Mouse (Mus musculus): ENCODE data around the gene Zbtb32. TPM values are rescaled to one million over a fixed set of nuclear protein-coding genes. Genes with fewer than 3 reads are reported as not detected.

Gene Zbtb32
- polyA plus RNA-seq, 1 experiment from 2014 or later: 0.44 TPM

GRCm38 (mm10) chr7:30563117-30563905 lies 35.4 kb downstream of the Zbtb32 start, which contains the start of the genes U2af1l4, Gm49396 and Psenen:
U2af1l4 (plus strand) TSS chr7:30563301.
Gm49396 (plus strand) TSS chr7:30563344.
Psenen (minus strand) TSS chr7:30563627.
- Histone ChIP-seq H3K27ac (replicated peaks) (peak within 1 kb of the TSS; percentile 93), H3K27me3 (replicated peaks) (no peaks in the 10 kb centered on the region), H3K4me1 (peaks cover 36% of the 10 kb centered on the region), H3K4me2 (peak within 1 kb of the TSS; percentile 79), H3K9ac (replicated peaks) (peak within 1 kb of the TSS; percentile 80), H3K4me3 (replicated peaks) (peak within 1 kb of the TSS; percentile 71), H3K9me3 (replicated peaks) (no peaks in the 10 kb centered on the region), H3K36me3 (peaks cover 27% of the 10 kb centered on the region)
- under 1% methylated on average over 45 of the region's 45 CpGs for WGBS
- peak; percentile 88 for ATAC-seq (ENCODE audit: low FRiP score)

GRCm38 (mm10) chr7:30562526-30563116 lies 36.1 kb downstream of the Zbtb32 start:
- H3K27me3 ChIP-seq (replicated peaks): no peaks in the 10 kb centered on the region
- H3K36me3 ChIP-seq: peaks cover 22% of the 10 kb centered on the region
- 3% methylated on average over 27 of the region's 27 CpGs for WGBS
- H3K9ac ChIP-seq (replicated peaks): peak overlapping the region; percentile 59
- peaks cover 41% of the 10 kb centered on the region for H3K4me1 ChIP-seq
- H3K27ac ChIP-seq (replicated peaks): peak overlapping the region; percentile 81
- peak overlapping the region; percentile 79 for H3K4me2 ChIP-seq
- ATAC-seq (ENCODE audit: low FRiP score): peak; percentile 22; the same call in 1 of the 2 replicates
- H3K9me3 ChIP-seq (replicated peaks): no peaks in the 10 kb centered on the region
- H3K4me3 ChIP-seq (replicated peaks): peak overlapping the region; percentile 71

DNA sequence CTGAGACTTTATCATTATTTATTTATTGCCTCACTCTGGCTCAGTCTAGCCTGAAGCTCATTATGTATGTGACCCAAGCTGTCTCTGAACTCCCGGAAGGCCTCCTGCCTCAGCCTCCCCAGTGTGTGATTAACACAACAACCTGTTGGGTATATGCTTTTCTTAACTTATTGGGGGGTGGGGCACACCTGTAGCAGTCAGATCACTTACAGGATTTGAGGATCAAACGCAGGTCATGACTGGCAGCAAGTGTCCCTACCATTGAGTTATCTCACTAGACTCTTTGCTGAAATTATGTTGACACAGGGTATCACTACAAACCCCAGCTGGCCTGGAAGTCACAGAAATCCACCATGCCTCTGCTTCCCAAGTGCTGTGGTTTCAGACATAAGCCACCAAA lies 38.4 kb downstream of the Zbtb32 start:
- Histone ChIP-seq H3K36me3 (peaks cover 25% of the 10 kb centered on the region), H3K9ac (replicated peaks) (no peak overlapping the region), H3K27me3 (replicated peaks) (no peaks in the 10 kb centered on the region), H3K4me1 (peaks cover 41% of the 10 kb centered on the region), H3K9me3 (replicated peaks) (no peaks in the 10 kb centered on the region), H3K4me3 (replicated peaks) (no peak overlapping the region), H3K4me2 (peak overlapping the region; percentile 98; the same call in 1 of the 2 replicates), H3K27ac (replicated peaks) (0 out of 2 replicates have a peak overlapping the region, but pooled peaks have one; percentile 63)
- no peak for ATAC-seq (ENCODE audit: low FRiP score)
- WGBS: 75% methylated on average over 2 of the region's 2 CpGs

- Histone ChIP-seq H3K36me3 (peaks cover 30% of the 10 kb centered on the region), H3K27ac (replicated peaks) (peak within 1 kb of the TSS; percentile 72), H3K9me3 (replicated peaks) (no peaks in the 10 kb centered on the region), H3K27me3 (replicated peaks) (0 out of 2 replicates have a peak, but pooled peaks cover under 1% of the 10 kb centered on the region), H3K9ac (replicated peaks) (peak within 1 kb of the TSS; percentile 81), H3K4me3 (replicated peaks) (peak within 1 kb of the TSS; percentile 71), H3K4me2 (peak within 1 kb of the TSS; percentile 98), H3K4me1 (peaks cover 38% of the 10 kb centered on the region)
- 0% methylated on average over 20 of the region's 20 CpGs for WGBS
- ATAC-seq (ENCODE audit: low FRiP score): peak; percentile 83
Measured at GRCm38 (mm10) chr7:30559443-30559954, 39.2 kb downstream of the Zbtb32 start, which contains the start of gene Lin37. Lin37 (minus strand) TSS chr7:30559838.

DNA sequence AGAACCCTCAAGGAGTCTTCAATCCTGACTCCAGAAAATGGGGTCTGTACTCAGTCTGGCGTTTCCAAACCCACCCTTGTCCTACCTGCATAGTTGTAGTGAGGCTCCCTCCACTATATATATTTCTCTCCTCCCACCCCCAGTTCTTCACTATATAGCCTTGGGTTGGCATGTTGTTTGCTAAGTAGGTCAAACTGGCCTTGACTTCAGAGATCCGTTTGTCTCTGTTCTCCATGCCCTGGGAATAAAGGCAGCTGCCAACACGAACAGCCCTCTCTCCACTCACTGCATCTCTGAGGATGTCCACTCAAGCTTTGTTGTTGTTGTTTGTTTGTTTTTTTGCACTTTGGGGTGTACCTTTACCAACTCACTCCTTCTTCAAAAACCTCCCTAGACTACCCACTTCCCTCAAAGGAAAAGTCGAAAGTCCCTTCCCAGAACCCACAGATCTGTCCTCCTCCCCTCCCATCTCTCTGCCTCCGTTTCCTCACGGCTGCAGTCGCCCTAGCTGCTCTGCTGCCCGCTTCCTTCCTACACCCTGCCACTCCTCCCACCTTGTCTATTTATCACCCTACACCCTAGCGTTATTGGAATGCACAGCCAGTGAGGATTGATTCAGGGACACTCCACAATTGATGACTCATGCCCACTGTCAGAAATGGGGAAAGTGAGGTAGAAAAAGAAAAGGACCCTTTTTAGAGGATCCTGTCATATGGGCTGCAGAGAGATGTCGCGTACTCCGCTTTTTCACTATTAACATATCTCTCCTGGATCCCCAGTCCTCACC lies 39.9 kb downstream of the Zbtb32 start:
- ATAC-seq (ENCODE audit: low FRiP score): no peak

DNA sequence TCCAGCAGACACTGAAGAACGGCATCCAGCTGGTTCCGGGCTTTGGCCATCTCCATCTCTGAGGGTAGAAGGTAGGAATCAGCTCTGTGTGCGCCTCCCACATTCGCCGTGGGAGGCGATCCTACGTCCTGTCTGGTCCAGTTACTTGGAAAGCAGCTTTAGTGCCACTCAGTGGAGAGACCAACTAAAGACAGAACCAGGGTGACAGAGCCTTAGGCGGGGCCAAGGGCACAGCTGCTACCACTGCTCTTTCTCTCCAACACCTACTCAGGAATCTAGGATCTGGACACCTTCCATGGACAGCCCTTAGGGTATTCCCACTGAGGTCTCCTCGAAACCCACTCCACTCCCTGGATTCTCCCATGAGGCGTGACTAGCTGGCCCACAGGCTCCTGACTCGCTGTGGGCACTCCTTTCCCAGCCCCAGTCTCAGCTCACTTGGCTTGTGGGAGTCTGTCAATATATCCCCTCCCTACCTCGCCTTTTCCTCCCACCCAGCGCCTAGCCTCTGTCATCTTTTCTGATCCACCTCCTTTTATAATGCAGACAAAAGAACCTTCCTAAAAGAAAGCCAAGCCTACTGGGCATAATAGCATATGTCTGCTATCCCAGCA lies 40.7 kb downstream of the Zbtb32 start:
- H3K9me3 ChIP-seq (replicated peaks): no peaks in the 10 kb centered on the region
- no peak overlapping the region for H3K27ac ChIP-seq (replicated peaks)
- WGBS: 91% methylated on average over 13 of the region's 13 CpGs
- ATAC-seq (ENCODE audit: low FRiP score): no peak
- peak overlapping the region; percentile 98 for H3K4me2 ChIP-seq
- H3K36me3 ChIP-seq: peaks cover 35% of the 10 kb centered on the region
- H3K27me3 ChIP-seq (replicated peaks): peaks cover 5% of the 10 kb centered on the region; the same call in 1 of the 2 replicates
- H3K4me1 ChIP-seq: peaks cover 38% of the 10 kb centered on the region
- peak overlapping the region; percentile 71 for H3K4me3 ChIP-seq (replicated peaks)
- H3K9ac ChIP-seq (replicated peaks): 0 out of 2 replicates have a peak overlapping the region, but pooled peaks have one; percentile 81

More for the DNA sequence above, 39.9 kb downstream of the Zbtb32 start:
- Histone ChIP-seq H3K27ac (replicated peaks) (peak overlapping the region; percentile 72), H3K36me3 (peaks cover 35% of the 10 kb centered on the region), H3K27me3 (replicated peaks) (peaks cover 5% of the 10 kb centered on the region; the same call in 1 of the 2 replicates), H3K9me3 (replicated peaks) (no peaks in the 10 kb centered on the region), H3K9ac (replicated peaks) (peak overlapping the region; percentile 81), H3K4me2 (peak overlapping the region; percentile 98), H3K4me1 (peaks cover 33% of the 10 kb centered on the region), H3K4me3 (replicated peaks) (peak overlapping the region; percentile 71)
- 13% methylated on average over 12 of the region's 12 CpGs for WGBS

GRCm38 (mm10) chr7:30556894-30557536 lies 41.7 kb downstream of the Zbtb32 start:
- no peak for ATAC-seq (ENCODE audit: low FRiP score)
- Histone ChIP-seq H3K36me3 (peaks cover 35% of the 10 kb centered on the region), H3K27ac (replicated peaks) (no peak overlapping the region), H3K9me3 (replicated peaks) (no peaks in the 10 kb centered on the region), H3K4me3 (replicated peaks) (no peak overlapping the region), H3K4me1 (peaks cover 39% of the 10 kb centered on the region), H3K4me2 (no peak overlapping the region), H3K27me3 (replicated peaks) (peaks cover 5% of the 10 kb centered on the region; the same call in 1 of the 2 replicates), H3K9ac (replicated peaks) (no peak overlapping the region)
- WGBS: 93% methylated on average over 18 of the region's 18 CpGs

DNA sequence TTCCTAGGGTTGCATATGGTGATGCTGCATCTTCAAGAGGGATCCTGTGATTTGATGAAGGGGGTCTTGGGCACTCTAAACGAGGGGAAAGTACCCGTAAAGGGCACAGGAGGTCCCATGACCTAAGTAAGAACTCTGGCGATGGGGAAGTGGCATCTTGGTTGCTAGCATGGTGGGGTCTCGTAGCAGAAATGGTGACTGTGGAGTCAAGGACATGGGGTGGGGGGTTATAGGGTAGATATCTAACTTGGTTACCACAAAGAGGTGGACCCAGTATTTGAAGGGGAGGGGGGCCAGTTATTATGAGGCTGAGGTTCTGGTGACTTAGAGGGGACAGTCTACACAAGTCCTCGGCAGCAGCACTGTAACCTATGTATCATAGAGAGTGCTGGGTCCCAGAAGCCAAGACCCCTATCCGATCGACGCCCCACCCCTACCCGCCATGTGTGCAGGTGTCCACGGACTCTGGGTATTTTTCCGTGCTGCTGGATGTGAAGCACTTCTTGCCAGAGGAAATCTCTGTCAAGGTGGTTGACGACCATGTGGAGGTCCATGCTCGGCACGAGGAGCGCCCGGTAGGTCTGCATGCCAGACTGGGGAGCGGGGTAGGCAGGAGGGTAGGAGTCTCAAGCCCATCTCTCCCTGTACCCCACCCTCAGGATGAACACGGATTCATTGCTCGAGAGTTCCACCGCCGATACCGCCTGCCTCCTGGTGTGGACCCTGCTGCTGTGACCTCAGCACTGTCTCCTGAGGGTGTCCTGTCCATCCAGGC lies 44.7 kb downstream of the Zbtb32 start:
- H3K36me3 ChIP-seq: peaks cover 35% of the 10 kb centered on the region
- H3K9me3 ChIP-seq (replicated peaks): no peaks in the 10 kb centered on the region
- H3K4me2 ChIP-seq: peak overlapping the region; percentile 79
- H3K9ac ChIP-seq (replicated peaks): peak overlapping the region; percentile 46; the same call in 1 of the 2 replicates
- no peak overlapping the region for H3K4me3 ChIP-seq (replicated peaks)
- WGBS: 85% methylated on average over 22 of the region's 22 CpGs
- peaks cover 5% of the 10 kb centered on the region; the same call in 1 of the 2 replicates for H3K27me3 ChIP-seq (replicated peaks)
- H3K4me1 ChIP-seq: peaks cover 33% of the 10 kb centered on the region
- ATAC-seq (ENCODE audit: low FRiP score): no peak
- H3K27ac ChIP-seq (replicated peaks): no peak overlapping the region

- Histone ChIP-seq H3K4me1 (peaks cover 24% of the 10 kb centered on the region), H3K4me3 (replicated peaks) (peak overlapping the region; percentile 76), H3K27me3 (replicated peaks) (peaks cover 5% of the 10 kb centered on the region; the same call in 1 of the 2 replicates), H3K9ac (replicated peaks) (peak overlapping the region; percentile 46), H3K9me3 (replicated peaks) (no peaks in the 10 kb centered on the region), H3K36me3 (peaks cover 42% of the 10 kb centered on the region), H3K27ac (replicated peaks) (peak overlapping the region; percentile 98), H3K4me2 (peak overlapping the region; percentile 79)
- ATAC-seq (ENCODE audit: low FRiP score): no peak
- 4% methylated on average over 23 of the region's 23 CpGs for WGBS
Measured at GRCm38 (mm10) chr7:30553021-30553589, 45.6 kb downstream of the Zbtb32 start.
